ENCODE assay signal across 15 mouse cellular contexts in genomic region chr10:79897316-79898245, GRCm38 (mm10). TPM values are rescaled to one million over a fixed set of nuclear protein-coding genes. Genes with fewer than 3 reads are reported as not detected.
DNase-seq lines count a peak whose midpoint lies in the region; ATAC-seq and TF ChIP-seq lines count a peak whose summit lies in the region.
"Had no signal": no experiment of that assay in that cellular context is flagged by ENCODE, and none has a peak within 500 bp of the region (broad histone marks: within the 10 kb centered on the region; RNA-seq: fewer than 3 reads in every experiment).

No protein-coding gene starts in this region.

- H3K27ac ChIP-seq in kidney, adult 2 months (ENCODE audit: insufficient read depth, low read depth, low read length) = no peak overlapping the region
- H3K27ac ChIP-seq in liver, postnatal 0 days (ENCODE audit: low read depth) = peak overlapping the region; percentile 68
- H3K27ac ChIP-seq in forebrain, embryonic 16.5 days (ENCODE audit: low read length) = no peak overlapping the region
- H3K27ac ChIP-seq: gastrocnemius, adult 2 months; midbrain, embryonic 15.5 days had no signal

- no peak for TF ChIP-seq EP300 in liver, postnatal 0 days (IDR thresholded peaks at IDR 0.05; ENCODE audit: low read depth)

- no peaks in the 10 kb centered on the region for H3K9me3 ChIP-seq in liver, postnatal 0 days (ENCODE audit: low read length)
- no peaks in the 10 kb centered on the region for H3K9me3 ChIP-seq in forebrain, embryonic 16.5 days (ENCODE audit: control insufficient read depth, low read length)
- H3K9me3 ChIP-seq: midbrain, embryonic 15.5 days had no signal

- no peaks in the 10 kb centered on the region for H3K27me3 ChIP-seq in kidney, adult 2 months (replicated peaks; ENCODE audit: control insufficient read depth, insufficient read depth, low read length)
- H3K27me3 ChIP-seq in liver, postnatal 0 days (ENCODE audit: insufficient read depth, low read length) = no peaks in the 10 kb centered on the region
- H3K27me3 ChIP-seq in forebrain, embryonic 16.5 days (replicated peaks; ENCODE audit: control insufficient read depth, insufficient read depth, low read length) = no peaks in the 10 kb centered on the region
- H3K27me3 ChIP-seq: midbrain, embryonic 15.5 days had no signal

- H3K4me2 ChIP-seq in liver, postnatal 0 days (ENCODE audit: low read depth, low read length) = peak overlapping the region; percentile 60
- H3K4me2 ChIP-seq in forebrain, embryonic 16.5 days (ENCODE audit: low read length) = no peak overlapping the region
- H3K4me2 ChIP-seq: midbrain, embryonic 15.5 days had no signal

- no peaks in the 10 kb centered on the region for H3K36me3 ChIP-seq in kidney, adult 2 months (ENCODE audit: control insufficient read depth, insufficient read depth, low read length)
- H3K36me3 ChIP-seq in liver, postnatal 0 days (replicated peaks; ENCODE audit: insufficient read depth, low read length) = peaks cover 19% of the 10 kb centered on the region; the same call in 1 of the 2 replicates
- peaks cover 13% of the 10 kb centered on the region for H3K36me3 ChIP-seq in forebrain, embryonic 16.5 days (ENCODE audit: control insufficient read depth, insufficient read depth)

- no peak for TF ChIP-seq CTCF in kidney, adult 2 months (conservative IDR thresholded peaks at IDR 0.05; ENCODE audit: insufficient read depth, insufficient read length, low read depth, low read length)
- TF ChIP-seq CTCF in liver, postnatal 0 days (IDR thresholded peaks at IDR 0.05; ENCODE audit: low read depth) = no peak

- no peaks in the 10 kb centered on the region for H3K4me1 ChIP-seq in kidney, adult 2 months (ENCODE audit: control insufficient read depth, insufficient read depth, low read length)
- 0 out of 2 replicates have a peak, but pooled peaks cover 8% of the 10 kb centered on the region for H3K4me1 ChIP-seq in liver, postnatal 0 days (ENCODE audit: insufficient read depth)
- peaks cover 13% of the 10 kb centered on the region for H3K4me1 ChIP-seq in forebrain, embryonic 16.5 days (replicated peaks; ENCODE audit: control insufficient read depth, insufficient read depth, low read length)

- H3K4me3 ChIP-seq in kidney, adult 2 months (ENCODE audit: insufficient read depth, low read depth, low read length) = no peak overlapping the region
- H3K4me3 ChIP-seq in liver, postnatal 0 days (ENCODE audit: low read depth, low read length) = peak overlapping the region; percentile 21; the same call in 1 of the 2 replicates
- no peak overlapping the region for H3K4me3 ChIP-seq in forebrain, embryonic 16.5 days (replicated peaks; ENCODE audit: low read length)
- H3K4me3 ChIP-seq: gastrocnemius, adult 2 months; midbrain, embryonic 15.5 days had no signal

- H3K9ac ChIP-seq in liver, postnatal 0 days (replicated peaks) = no peak overlapping the region
- no peak overlapping the region for H3K9ac ChIP-seq in forebrain, embryonic 16.5 days (replicated peaks; ENCODE audit: low read depth, low read length)
- H3K9ac ChIP-seq: midbrain, embryonic 15.5 days had no signal

- peak; percentile 25 for DNase-seq in kidney, adult 18-20 months
- no peak for DNase-seq in kidney, adult 2 months
- peak; percentile 52 for DNase-seq in kidney, postnatal 10 days
- DNase-seq in liver, postnatal 0 days = peak; percentile 84
- no peak for DNase-seq in thymus, postnatal 4 days
- DNase-seq in layer of hippocampus, adult 9-10 months (ENCODE audit: low spot score) = no peak
- DNase-seq: cerebellum, adult 9-11 months; gastrocnemius, adult 2 months; right cerebral cortex, postnatal 4 days; thymus, adult 2 months had no signal

- peak; percentile 33 for ATAC-seq in activated CD4-positive, CD25-positive, alpha-beta regulatory T cell, adult 4 months
- ATAC-seq in liver, postnatal 0 days = peak; percentile 92
- ATAC-seq in forebrain, embryonic 16.5 days = no peak
- ATAC-seq: midbrain, embryonic 15.5 days had no signal

- no peak for TF ChIP-seq POLR2A in kidney, adult 2 months (IDR thresholded peaks at IDR 0.05; ENCODE audit: low read depth, low read length)

- WGBS in kidney, adult 2 months = 52% methylated on average over 20 of the region's 20 CpGs
- WGBS in liver, postnatal 0 days (ENCODE audit: insufficient replicate concordance) = 59% methylated on average over 19 of the region's 20 CpGs
- 54% methylated on average over 20 of the region's 20 CpGs for WGBS in forebrain, embryonic 16.5 days

RNA-seq across cellular contexts. Expression of gene Cfd, which starts 6.9 kb away (rescaled TPM):
- polyA plus RNA-seq in kidney, adult 2 months (2012; rRNA removed) = 1,335 and 2,389 TPM in 2 replicates
- polyA plus RNA-seq in activated CD4-positive, CD25-positive, alpha-beta regulatory T cell, adult 4 months (2017; shearing (Covaris generic)) = not detected
- not detected in 2 replicates for polyA plus RNA-seq in liver, postnatal 0 days (2015; fragmentation: Nextera tagmentation; extraction: Ambion mirVana)
- not detected in 2 replicates for polyA plus RNA-seq in forebrain, embryonic 16.5 days (2015; fragmentation: Nextera tagmentation; extraction: Ambion mirVana)
- polyA plus RNA-seq: heart, embryonic 14.5 days; midbrain, embryonic 15.5 days had no signal

RNA-seq across cellular contexts. Expression of gene Med16, which starts 11.1 kb away (rescaled TPM):
- 57.1 and 75.4 TPM in 2 replicates for polyA plus RNA-seq in kidney, adult 2 months (2012; rRNA removed)
- 10 to 100 TPM in 1 of 2 experiments, 1 to 10 TPM in 1; 6.7 to 10.5 TPM for polyA plus RNA-seq in activated CD4-positive, CD25-positive, alpha-beta regulatory T cell, adult 4 months (2017; shearing (Covaris generic))
- polyA plus RNA-seq in liver, postnatal 0 days (2015; fragmentation: Nextera tagmentation; extraction: Ambion mirVana) = 13.5 and 14.3 TPM in 2 replicates
- polyA plus RNA-seq in forebrain, embryonic 16.5 days (2015; fragmentation: Nextera tagmentation; extraction: Ambion mirVana) = 53.8 and 54.0 TPM in 2 replicates

RNA-seq across cellular contexts. Expression of gene Elane, which starts 11.5 kb away (rescaled TPM):
- polyA plus RNA-seq in kidney, adult 2 months (2012; rRNA removed) = 0.10 TPM in 1 of 2 replicates, not detected in the other
- not detected for polyA plus RNA-seq in activated CD4-positive, CD25-positive, alpha-beta regulatory T cell, adult 4 months (2017; shearing (Covaris generic))
- 180 and 207 TPM in 2 replicates for polyA plus RNA-seq in liver, postnatal 0 days (2015; fragmentation: Nextera tagmentation; extraction: Ambion mirVana)
- polyA plus RNA-seq in forebrain, embryonic 16.5 days (2015; fragmentation: Nextera tagmentation; extraction: Ambion mirVana) = not detected in 2 replicates
- polyA plus RNA-seq: midbrain, embryonic 15.5 days had no signal

RNA-seq across cellular contexts. Expression of gene Gm26602, which starts 13.1 kb away (rescaled TPM):
- polyA plus RNA-seq in kidney, adult 2 months (2012; rRNA removed) = not detected in 2 replicates
- polyA plus RNA-seq in activated CD4-positive, CD25-positive, alpha-beta regulatory T cell, adult 4 months (2017; shearing (Covaris generic)) = not detected
- polyA plus RNA-seq in liver, postnatal 0 days (2015; fragmentation: Nextera tagmentation; extraction: Ambion mirVana) = 4.6 TPM in 1 of 2 replicates, not detected in the other
- 17.7 and 36.3 TPM in 2 replicates for polyA plus RNA-seq in forebrain, embryonic 16.5 days (2015; fragmentation: Nextera tagmentation; extraction: Ambion mirVana)
- polyA plus RNA-seq: brain, embryonic 14.5 days; heart, embryonic 14.5 days; midbrain, embryonic 15.5 days; thymus, adult 2 months had no signal

RNA-seq across cellular contexts. Expression of gene Kiss1r, which starts 19.2 kb away (rescaled TPM):
- 5.6 and 9.2 TPM in 2 replicates for polyA plus RNA-seq in kidney, adult 2 months (2012; rRNA removed)
- polyA plus RNA-seq in activated CD4-positive, CD25-positive, alpha-beta regulatory T cell, adult 4 months (2017; shearing (Covaris generic)) = under 1 TPM in 1 of 2 experiments, not detected in 1; 0.22 TPM
- 0.18 and 0.34 TPM in 2 replicates for polyA plus RNA-seq in liver, postnatal 0 days (2015; fragmentation: Nextera tagmentation; extraction: Ambion mirVana)
- polyA plus RNA-seq in forebrain, embryonic 16.5 days (2015; fragmentation: Nextera tagmentation; extraction: Ambion mirVana) = 2.7 and 3.6 TPM in 2 replicates

Comparison
In these comparisons a context has a peak if more than half of its experiments do, and no peak if none do; other contexts are left out.
1. DNase-seq: peak in kidney, adult 18-20 months (single experiment), kidney, postnatal 10 days (single experiment) and liver, postnatal 0 days (single experiment); none in kidney, adult 2 months (single experiment), thymus, postnatal 4 days (single experiment) and layer of hippocampus, adult 9-10 months (single experiment).
2. RNA of gene Cfd, which starts 6.9 kb away (polyA plus RNA-seq): 1,335 to 2,389 TPM in kidney, adult 2 months; not detected in activated CD4-positive, CD25-positive, alpha-beta regulatory T cell, adult 4 months, not detected in liver, postnatal 0 days and not detected in forebrain, embryonic 16.5 days; every median in the first group is over 1,000 times any median in the second.
3. RNA of gene Elane, which starts 11.5 kb away (polyA plus RNA-seq): 180 to 207 TPM in liver, postnatal 0 days; not detected in forebrain, embryonic 16.5 days, 0.10 TPM in kidney, adult 2 months and not detected in activated CD4-positive, CD25-positive, alpha-beta regulatory T cell, adult 4 months; every median in the first group is over 100 times any median in the second.